Mouse (Mus musculus) adrenal gland (tissue): ENCODE results near the gene Ppp1r12b.

ENCODE experiments used
- microRNA-seq, 2 experiments: library from miRNA; unstranded; fragments of <30 nt; microRNA quantifications; one replicate each; pipeline ENCODE4; 2019

The Ppp1r12b gene

Small RNAs within 50 kb of the gene (microRNA-seq; reads per million reads assigned to microRNA genes)
- gene Gm22232 = 0 reads per million in 2 experiments
